Mouse (Mus musculus) midbrain, embryonic 16.5 days (tissue): ENCODE data around the gene Slc22a15. TPM values are rescaled to one million over a fixed set of nuclear protein-coding genes. Genes with fewer than 3 reads are reported as not detected.

Experiments
- ATAC-seq: fragments of 200-750 bp; cut with Nextera tagmentation; 2 replicates; pipeline ENCODE4 v1.8.0; 2017; ENCODE audit warnings: moderate TSS enrichment
- H3K27ac ChIP-seq: fragments of 300-500 bp; sonication (generic); 2 replicates; pipeline ENCODE4 v1.5.1; 2014; ENCODE audit warnings: mild to moderate bottlenecking, low read length, mixed read lengths
- H3K27me3 ChIP-seq: fragments of 300-500 bp; sonication (generic); 2 replicates; pipeline ENCODE4 v1.6.1; 2014; ENCODE audit warnings: low read depth, low read length, mixed read lengths; ENCODE audit not compliant: control insufficient read depth, insufficient read depth
- H3K36me3 ChIP-seq: fragments of 300-500 bp; sonication (generic); 2 replicates; pipeline ENCODE4 v1.6.1; 2014; ENCODE audit warnings: mild to moderate bottlenecking, low read length, moderate library complexity, mixed read lengths; ENCODE audit not compliant: control insufficient read depth, insufficient read depth
- H3K4me1 ChIP-seq: fragments of 300-500 bp; sonication (generic); 2 replicates; pipeline ENCODE4 v1.6.1; 2014; ENCODE audit warnings: mild to moderate bottlenecking, low read length, mixed read lengths; ENCODE audit not compliant: control insufficient read depth, insufficient read depth
- H3K4me2 ChIP-seq: fragments of 300-500 bp; sonication (generic); 2 replicates; pipeline ENCODE4 v1.6.1; 2014; ENCODE audit warnings: mild to moderate bottlenecking, low read length, mixed read lengths
- H3K4me3 ChIP-seq: fragments of 300-500 bp; sonication (generic); 2 replicates; pipeline ENCODE4 v1.5.1; 2014; ENCODE audit warnings: low read depth, mild to moderate bottlenecking, low read length, moderate library complexity, mixed read lengths
- H3K9ac ChIP-seq: fragments of 300-500 bp; sonication (generic); 2 replicates; pipeline ENCODE4 v1.6.1; 2014; ENCODE audit warnings: low read depth, low read length, mixed read lengths
- H3K9me3 ChIP-seq: fragments of 300-500 bp; sonication (generic); replicated peaks from 2 replicates; pipeline ENCODE4 v1.6.1; 2014; ENCODE audit warnings: mild to moderate bottlenecking, low read length, mixed read lengths; ENCODE audit not compliant: control insufficient read depth, poor library complexity, severe bottlenecking
- WGBS: fragments of 180-500 bp; shearing (Covaris S2); extraction: QIAGEN DNeasy Blood & Tissue Kit; methylation state at CpG from one replicate; pipeline ENCODE4 v1.1.7; 2014; 5-methylcytosine and 5-hydroxymethylcytosine counted together
- polyA plus RNA-seq: library from polyadenylated mRNA; unstranded; fragments of >200 nt; fragmentation: Nextera tagmentation; extraction: Ambion mirVana; gene quantifications from 2 replicates; pipeline ENCODE4 v1.2.1, GENCODE M21; 2015

The Slc22a15 gene
- polyA plus RNA-seq, 1 experiment from 2014 or later = 6.0 TPM

DNA sequence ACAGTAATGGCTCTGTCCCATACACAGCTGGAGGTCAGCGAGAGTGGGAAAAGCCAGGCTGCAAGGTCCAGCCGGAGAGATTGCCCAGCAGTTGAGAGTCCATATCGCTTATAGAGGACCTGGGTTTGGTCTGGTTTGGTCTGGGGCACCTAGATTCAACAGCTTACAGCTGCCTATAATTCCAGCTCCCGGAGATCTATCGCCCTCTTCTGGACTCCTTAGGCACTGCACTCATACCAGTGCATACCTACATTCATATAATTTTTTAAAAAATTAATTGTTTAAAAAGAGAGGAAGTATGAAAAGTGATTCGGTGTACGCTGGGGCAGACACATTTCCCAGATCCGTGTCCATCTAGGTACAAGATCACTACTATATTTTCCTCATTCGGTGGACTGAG lies 84.9 kb downstream of the Slc22a15 start:
- WGBS = 89% methylated on average over 9 of the region's 9 CpGs
- Histone ChIP-seq H3K4me1 (peaks cover 6% of the 10 kb centered on the region), H3K9ac (no peak overlapping the region), H3K27ac (no peak overlapping the region), H3K36me3 (no peaks in the 10 kb centered on the region), H3K9me3 (no peaks in the 10 kb centered on the region), H3K4me3 (no peak overlapping the region), H3K4me2 (no peak overlapping the region), H3K27me3 (no peaks in the 10 kb centered on the region)
- ATAC-seq = no peak

DNA sequence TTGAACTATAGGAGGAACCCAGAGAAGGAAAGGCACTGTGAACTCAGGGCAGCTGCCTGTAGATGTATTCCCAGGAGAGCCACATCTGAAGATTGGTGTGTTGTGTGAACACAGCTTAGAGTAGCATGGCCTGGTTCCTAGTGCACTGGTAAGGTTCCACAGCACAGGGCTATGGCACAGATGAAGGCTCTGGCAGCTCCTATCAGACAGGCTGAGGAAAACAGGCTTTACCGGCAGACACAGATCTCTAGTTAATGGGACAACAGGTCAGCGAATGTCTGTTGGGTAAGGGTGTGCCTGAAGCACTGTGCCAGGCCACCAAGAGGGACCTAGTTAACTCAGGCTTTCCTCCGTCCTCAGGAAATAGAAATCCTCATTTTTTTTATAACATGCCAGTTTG lies 87.3 kb downstream of the Slc22a15 start:
- Histone ChIP-seq H3K27ac (no peak overlapping the region), H3K4me2 (no peak overlapping the region), H3K9me3 (no peaks in the 10 kb centered on the region), H3K4me3 (no peak overlapping the region), H3K27me3 (no peaks in the 10 kb centered on the region), H3K36me3 (no peaks in the 10 kb centered on the region), H3K9ac (no peak overlapping the region), H3K4me1 (peaks cover 6% of the 10 kb centered on the region)
- WGBS = 79% methylated on average over 3 of the region's 3 CpGs
- ATAC-seq = no peak

- Histone ChIP-seq H3K4me1 (peaks cover 6% of the 10 kb centered on the region), H3K27ac (no peak overlapping the region), H3K4me3 (no peak overlapping the region), H3K4me2 (no peak overlapping the region), H3K27me3 (no peaks in the 10 kb centered on the region), H3K9me3 (no peaks in the 10 kb centered on the region), H3K9ac (no peak overlapping the region), H3K36me3 (no peaks in the 10 kb centered on the region)
- no peak for ATAC-seq
- 66% methylated on average over 5 of the region's 5 CpGs for WGBS
These were observed 87.7 kb downstream of the Slc22a15 start for GRCm38 (mm10) chr3:101836532-101836931.

GRCm38 (mm10) chr3:101836045-101836444 lies 88.2 kb downstream of the Slc22a15 start:
- Histone ChIP-seq H3K27me3 (no peaks in the 10 kb centered on the region), H3K9me3 (no peaks in the 10 kb centered on the region), H3K9ac (no peak overlapping the region), H3K4me1 (peaks cover 6% of the 10 kb centered on the region), H3K27ac (no peak overlapping the region), H3K4me3 (no peak overlapping the region), H3K36me3 (no peaks in the 10 kb centered on the region), H3K4me2 (peak overlapping the region; percentile 41)
- peak; percentile 84 for ATAC-seq
- 2% methylated on average over 8 of the region's 8 CpGs for WGBS

DNA sequence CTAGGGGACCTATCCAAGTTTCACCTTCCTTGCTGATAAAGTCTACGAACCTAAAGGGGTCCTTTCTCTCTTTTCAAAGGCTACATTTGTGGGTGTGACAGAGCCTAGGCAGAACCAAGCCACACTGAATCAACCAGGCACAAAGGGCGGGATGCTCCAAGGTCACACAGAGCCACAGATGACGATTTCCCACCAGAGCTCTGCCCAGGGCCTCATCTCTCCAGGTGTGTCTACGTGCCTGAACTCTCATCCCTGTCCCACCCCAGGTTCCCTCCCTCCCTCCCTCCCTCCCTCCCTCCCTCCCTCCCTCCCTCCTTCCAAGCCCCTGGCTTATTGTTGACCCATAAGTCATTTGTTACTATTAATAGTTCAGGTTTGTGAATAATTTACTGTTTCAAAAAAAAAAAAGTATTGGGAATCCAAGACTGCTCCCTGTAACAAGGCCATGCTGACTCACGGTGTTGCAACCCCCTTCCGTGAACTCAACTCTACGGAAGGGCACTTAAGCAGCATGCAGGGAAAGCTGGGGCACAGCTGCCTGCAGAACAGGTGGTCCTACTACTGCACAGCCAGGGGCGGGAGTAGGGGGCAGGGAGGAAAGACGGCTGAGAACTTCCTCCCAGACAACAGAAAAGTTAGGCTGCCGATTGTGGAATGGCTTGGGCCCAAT lies 92.9 kb downstream of the Slc22a15 start:
- Histone ChIP-seq H3K9me3 (no peaks in the 10 kb centered on the region), H3K4me3 (no peak overlapping the region), H3K27me3 (no peaks in the 10 kb centered on the region), H3K27ac (no peak overlapping the region), H3K9ac (no peak overlapping the region), H3K4me2 (no peak overlapping the region), H3K4me1 (peaks cover 6% of the 10 kb centered on the region), H3K36me3 (no peaks in the 10 kb centered on the region)
- WGBS = 38% methylated on average over 10 of the region's 10 CpGs
- no peak for ATAC-seq

GRCm38 (mm10) chr3:101829881-101830616 lies 94.2 kb downstream of the Slc22a15 start:
- H3K4me3 ChIP-seq = no peak overlapping the region
- H3K4me1 ChIP-seq = no peaks in the 10 kb centered on the region
- H3K27me3 ChIP-seq = no peaks in the 10 kb centered on the region
- no peak overlapping the region for H3K4me2 ChIP-seq
- no peaks in the 10 kb centered on the region for H3K36me3 ChIP-seq
- H3K27ac ChIP-seq = no peak overlapping the region
- no peaks in the 10 kb centered on the region for H3K9me3 ChIP-seq
- no peak overlapping the region for H3K9ac ChIP-seq
- 74% methylated on average over 10 of the region's 10 CpGs for WGBS
- ATAC-seq = no peak

GRCm38 (mm10) chr3:101828595-101828994 lies 95.7 kb downstream of the Slc22a15 start:
- Histone ChIP-seq H3K27me3 (no peaks in the 10 kb centered on the region), H3K4me1 (no peaks in the 10 kb centered on the region), H3K36me3 (no peaks in the 10 kb centered on the region), H3K9me3 (no peaks in the 10 kb centered on the region), H3K4me2 (no peak overlapping the region), H3K27ac (no peak overlapping the region), H3K4me3 (no peak overlapping the region), H3K9ac (no peak overlapping the region)
- no peak for ATAC-seq
- 35% methylated on average over 3 of the region's 3 CpGs for WGBS

DNA sequence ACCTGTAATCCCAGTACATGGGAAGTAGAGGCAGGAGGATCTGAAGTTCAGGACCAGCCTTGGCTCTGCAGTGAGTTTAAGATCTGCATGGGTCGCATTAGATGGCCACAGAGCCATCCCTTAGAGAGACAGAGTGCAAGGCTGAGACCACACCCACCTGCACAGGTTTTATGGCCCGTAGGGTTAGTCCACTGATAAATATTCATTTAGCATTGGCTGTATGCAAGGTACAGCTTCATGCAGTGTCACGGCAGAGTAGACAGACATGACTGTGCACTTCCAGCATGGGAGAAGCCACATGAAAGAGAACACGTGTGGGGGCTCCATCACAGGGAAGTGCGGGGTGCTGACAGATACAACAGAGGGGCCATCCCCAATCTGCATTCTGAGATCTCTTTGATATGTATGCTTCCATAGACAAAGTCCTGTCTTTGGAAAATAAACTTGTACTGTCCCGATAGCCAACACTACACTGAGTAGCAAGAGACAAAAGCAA lies 97.0 kb downstream of the Slc22a15 start:
- H3K9me3 ChIP-seq = no peaks in the 10 kb centered on the region
- no peaks in the 10 kb centered on the region for H3K4me1 ChIP-seq
- no peaks in the 10 kb centered on the region for H3K36me3 ChIP-seq
- H3K4me3 ChIP-seq = no peak overlapping the region
- 80% methylated on average over 6 of the region's 6 CpGs for WGBS
- H3K27me3 ChIP-seq = no peaks in the 10 kb centered on the region
- H3K9ac ChIP-seq = no peak overlapping the region
- 0 out of 2 replicates have a peak, but pooled peaks have one; percentile 34 for ATAC-seq
- no peak overlapping the region for H3K27ac ChIP-seq
- no peak overlapping the region for H3K4me2 ChIP-seq

- no peaks in the 10 kb centered on the region for H3K36me3 ChIP-seq
- no peak overlapping the region for H3K4me3 ChIP-seq
- no peak for ATAC-seq
- no peaks in the 10 kb centered on the region for H3K27me3 ChIP-seq
- 75% methylated on average over 9 of the region's 9 CpGs for WGBS
- H3K9ac ChIP-seq = no peak overlapping the region
- H3K4me2 ChIP-seq = no peak overlapping the region
- no peaks in the 10 kb centered on the region for H3K4me1 ChIP-seq
- H3K27ac ChIP-seq = no peak overlapping the region
- H3K9me3 ChIP-seq = no peaks in the 10 kb centered on the region
These were observed 99.9 kb downstream of the Slc22a15 start for GRCm38 (mm10) chr3:101824338-101824737.
